Mouse (Mus musculus): ENCODE measurements around the gene Agrp.

Gene Agrp

DNA sequence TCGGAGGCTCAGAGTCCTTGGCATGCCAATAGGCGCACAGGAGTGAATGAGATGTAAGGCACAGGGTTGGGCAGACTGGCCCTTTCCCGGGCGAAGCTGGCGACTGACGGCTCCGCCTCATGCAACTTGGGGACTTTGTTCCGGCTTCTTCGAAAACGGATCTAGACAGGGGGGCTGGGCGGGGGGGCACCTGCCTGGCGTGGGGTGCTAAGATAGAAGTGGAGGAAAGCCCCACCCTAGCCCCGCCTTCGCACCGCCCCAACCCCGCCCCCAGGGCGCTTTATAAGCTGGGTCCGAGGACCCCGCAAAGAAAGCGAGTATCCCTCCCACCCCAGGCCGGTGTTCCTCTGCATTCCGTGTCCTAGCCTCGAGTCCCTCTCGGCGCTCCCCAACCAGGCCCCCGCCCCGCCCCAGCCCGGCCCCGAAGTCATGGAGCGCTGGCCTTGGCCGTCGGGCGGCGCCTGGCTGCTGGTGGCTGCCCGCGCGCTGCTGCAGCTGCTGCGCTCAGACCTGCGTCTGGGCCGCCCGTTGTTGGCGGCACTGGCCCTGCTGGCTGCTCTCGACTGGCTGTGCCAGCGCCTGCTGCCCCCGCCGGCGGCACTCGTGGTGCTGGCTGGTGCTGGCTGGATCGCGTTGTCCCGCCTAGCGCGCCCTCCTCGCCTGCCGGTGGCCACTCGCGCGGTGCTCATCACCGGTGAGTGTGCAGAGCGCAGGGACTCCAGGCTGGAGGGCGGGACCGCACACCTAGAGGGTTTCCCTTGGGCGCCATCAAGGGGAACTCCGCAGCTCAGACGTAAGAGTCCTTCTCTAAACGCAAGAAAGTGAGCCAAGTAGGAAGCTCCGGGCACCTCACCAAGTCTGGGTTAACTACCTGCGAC, 118.5 kb downstream of the Agrp start, which contains the start of gene Hsd11b2:
Gene Hsd11b2 (plus strand): TSS at position 320 of the 878 bp plus-strand sequence.
- DNase-seq (ENCODE audit: low spot score in 2 of 2) = no peak

DNA sequence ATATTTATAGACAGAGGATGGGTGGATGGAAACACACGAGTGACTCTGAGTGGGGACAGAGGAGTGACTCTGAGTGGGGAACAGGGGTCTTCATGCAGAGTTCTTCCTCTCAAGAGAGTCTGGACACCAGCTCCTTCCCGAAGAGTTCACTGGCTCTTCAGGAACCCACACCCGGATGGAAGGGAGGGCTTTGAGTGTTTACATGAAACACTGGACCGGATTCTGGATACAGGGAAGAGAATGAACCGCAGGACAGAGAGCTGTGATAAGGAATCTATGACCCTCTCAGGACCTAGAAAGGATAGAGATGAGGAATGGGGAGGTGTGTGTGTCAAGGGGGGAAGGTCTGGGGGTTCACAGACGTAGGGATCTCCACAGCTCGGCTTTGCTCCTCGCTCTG, 119.8 kb downstream of the Agrp start:
- DNase-seq (ENCODE audit: low spot score in 2 of 2) = no peak

Data from frontal cortex, postnatal 25 days (tissue).